Mouse (Mus musculus): ENCODE data around the gene Sfn.
"Not testable (repeated sequence)": the region's sequence is repeated elsewhere in the genome, so short reads cannot be mapped to it uniquely, and the experiment has no call there.

Gene Sfn

GRCm38 (mm10) chr4:133601721-133602218 is at the start of gene Sfn:
Gene Sfn (minus strand): TSS chr4:133602168.
- no peak for DNase-seq (ENCODE audit: low spot score)

- DNase-seq (ENCODE audit: low spot score) = no peak
Measured at GRCm38 (mm10) chr4:133651445-133651844, 49.5 kb upstream of the Sfn start.

- DNase-seq (ENCODE audit: low spot score) = peak; percentile 74
Measured at GRCm38 (mm10) chr4:133649989-133650699, 48.2 kb upstream of the Sfn start, which contains the start of gene Zdhhc18. Gene Zdhhc18 (minus strand): TSS chr4:133650154.

- not testable (repeated sequence) for DNase-seq (ENCODE audit: low spot score)
Measured at GRCm38 (mm10) chr4:133649464-133649863, 47.5 kb upstream of the Sfn start.

- no peak for DNase-seq (ENCODE audit: low spot score)
Measured at GRCm38 (mm10) chr4:133645680-133646079, 43.7 kb upstream of the Sfn start.

- DNase-seq (ENCODE audit: low spot score) = no peak
Measured at GRCm38 (mm10) chr4:133645195-133645594, 43.2 kb upstream of the Sfn start.

GRCm38 (mm10) chr4:133634043-133634410 is 32.1 kb upstream of the Sfn start:
- no peak for DNase-seq (ENCODE audit: low spot score)

GRCm38 (mm10) chr4:133633332-133634042 is 31.5 kb upstream of the Sfn start:
- DNase-seq (ENCODE audit: low spot score) = peak; percentile 74

- no peak for DNase-seq (ENCODE audit: low spot score)
Measured at GRCm38 (mm10) chr4:133632483-133633327, 30.7 kb upstream of the Sfn start.

GRCm38 (mm10) chr4:133631769-133632411 is 29.9 kb upstream of the Sfn start:
- DNase-seq (ENCODE audit: low spot score) = no peak

GRCm38 (mm10) chr4:133631071-133631768 is 29.3 kb upstream of the Sfn start:
- no peak for DNase-seq (ENCODE audit: low spot score)

- DNase-seq (ENCODE audit: low spot score) = no peak
Measured at GRCm38 (mm10) chr4:133630326-133630920, 28.5 kb upstream of the Sfn start.

GRCm38 (mm10) chr4:133629191-133629590 is 27.2 kb upstream of the Sfn start:
- DNase-seq (ENCODE audit: low spot score) = no peak

- DNase-seq (ENCODE audit: low spot score) = no peak
Measured at GRCm38 (mm10) chr4:133628517-133628916, 26.5 kb upstream of the Sfn start.

- no peak for DNase-seq (ENCODE audit: low spot score)
Measured at GRCm38 (mm10) chr4:133627039-133627438, 25.1 kb upstream of the Sfn start.

GRCm38 (mm10) chr4:133626621-133627020 is 24.7 kb upstream of the Sfn start:
- no peak for DNase-seq (ENCODE audit: low spot score)

- no peak for DNase-seq (ENCODE audit: low spot score)
Measured at GRCm38 (mm10) chr4:133626221-133626620, 24.3 kb upstream of the Sfn start.

GRCm38 (mm10) chr4:133625621-133626071 is 23.7 kb upstream of the Sfn start:
- no peak for DNase-seq (ENCODE audit: low spot score)

- no peak for DNase-seq (ENCODE audit: low spot score)
Measured at GRCm38 (mm10) chr4:133624830-133625229, 22.9 kb upstream of the Sfn start.

GRCm38 (mm10) chr4:133622161-133622695 is 20.3 kb upstream of the Sfn start:
- no peak for DNase-seq (ENCODE audit: low spot score)
